Mouse (Mus musculus) lung, adult 2 months (tissue): ENCODE measurements around the gene Dagla.

Source experiments
- CTCF ChIP-seq: fragments of 200-500 bp; IDR thresholded peaks from 2 replicates; pipeline ENCODE4 v1.5.1; 2011; ENCODE audit warnings: mild to moderate bottlenecking, low read length, control low read depth; ENCODE audit not compliant: insufficient read depth
- POLR2A ChIP-seq: fragments of 200-500 bp; IDR thresholded peaks from 2 replicates; pipeline ENCODE4 v1.6.1; 2011; ENCODE audit warnings: low read depth, mild to moderate bottlenecking, control low read depth, low read length, borderline replicate concordance; ENCODE audit errors: extremely low read depth

- no peak for TF ChIP-seq POLR2A
- TF ChIP-seq CTCF, result no peak
Observed at GRCm38 (mm10) chr19:10248128-10248527, 56.5 kb downstream of the Dagla start.
